Mouse (Mus musculus) splenic B cell, adult 2 months (primary cell): ENCODE measurements around the gene Foxj2.
A peak's percentile ranks its signal among the peaks of the same experiment; 100 is the strongest.

Experiments used
- DNase-seq: peaks from one replicate; pipeline ENCODE4 v3.0.0-alpha.2; 2011; ENCODE audit warnings: low read depth, low spot score
- H3K27me3 ChIP-seq: 2 replicates; pipeline ENCODE4 v1.6.1; 2012; ENCODE audit warnings: mild to moderate bottlenecking, low read length, moderate library complexity, mixed read lengths; ENCODE audit not compliant: control insufficient read depth, poor library complexity, insufficient read depth, severe bottlenecking
- H3K36me3 ChIP-seq: 2 replicates; pipeline ENCODE4 v1.6.1; 2012; ENCODE audit warnings: mild to moderate bottlenecking, low read length, moderate library complexity, mixed read lengths; ENCODE audit not compliant: control insufficient read depth, poor library complexity, insufficient read depth, severe bottlenecking

Gene Foxj2

DNA sequence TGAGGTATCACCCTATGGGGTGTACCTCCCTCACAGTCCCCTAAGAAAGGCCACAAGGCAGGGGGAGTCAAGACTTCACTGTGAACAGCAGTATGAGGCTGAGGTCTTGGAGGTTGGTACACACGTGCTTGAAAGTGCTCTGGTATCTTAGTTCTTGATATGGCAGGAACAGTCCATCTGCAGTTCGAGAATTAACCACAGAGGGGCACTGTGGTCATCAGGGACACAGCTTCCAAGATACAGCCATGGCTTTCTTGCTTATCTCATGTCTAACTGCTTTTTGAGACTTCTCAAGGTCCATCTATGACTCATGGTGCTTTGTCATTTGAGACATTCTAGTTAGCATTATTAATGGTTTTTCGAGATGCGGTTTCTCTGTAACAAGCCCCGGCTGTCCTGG is 15.3 kb upstream of the Foxj2 start:
- peak; percentile 90 for DNase-seq
- no peaks in the 10 kb centered on the region for H3K36me3 ChIP-seq
- H3K27me3 ChIP-seq = no peaks in the 10 kb centered on the region

DNA sequence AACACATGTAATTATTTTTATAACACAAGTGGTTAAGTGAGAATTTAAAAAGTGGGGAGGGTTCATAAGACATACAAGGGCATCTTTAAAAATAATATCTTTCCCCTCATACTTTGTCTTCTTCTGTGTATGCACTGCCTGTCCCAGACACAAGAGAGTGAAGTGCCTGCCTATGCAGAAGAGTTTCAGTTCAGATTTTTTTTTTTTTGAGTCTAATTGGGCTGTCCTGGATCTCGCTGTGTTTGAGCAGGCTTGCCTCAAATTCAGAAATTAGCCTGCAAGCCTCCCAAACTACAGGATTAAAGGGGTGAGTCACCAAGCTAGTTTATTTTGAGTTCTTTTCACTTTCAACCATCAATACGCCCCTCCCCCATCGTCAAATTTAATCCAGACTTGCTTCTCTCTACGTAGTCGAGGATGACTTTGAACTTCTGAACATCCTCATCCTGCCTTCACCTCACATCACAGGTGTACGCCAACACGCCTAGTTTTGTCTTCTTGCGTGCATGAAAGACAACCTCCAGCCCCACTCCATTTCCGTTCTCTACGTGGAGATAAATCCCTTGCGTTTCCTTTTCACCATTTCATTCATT is 9.6 kb upstream of the Foxj2 start:
- no peaks in the 10 kb centered on the region for H3K27me3 ChIP-seq
- peak; percentile 75 for DNase-seq

GRCm38 (mm10) chr6:122810615-122811279 is 9.0 kb upstream of the Foxj2 start:
- Histone ChIP-seq H3K36me3 (no peaks in the 10 kb centered on the region), H3K27me3 (no peaks in the 10 kb centered on the region)
- peak; percentile 99 for DNase-seq

More for the DNA sequence above, 9.6 kb upstream of the Foxj2 start:
- no peaks in the 10 kb centered on the region for H3K36me3 ChIP-seq

DNA sequence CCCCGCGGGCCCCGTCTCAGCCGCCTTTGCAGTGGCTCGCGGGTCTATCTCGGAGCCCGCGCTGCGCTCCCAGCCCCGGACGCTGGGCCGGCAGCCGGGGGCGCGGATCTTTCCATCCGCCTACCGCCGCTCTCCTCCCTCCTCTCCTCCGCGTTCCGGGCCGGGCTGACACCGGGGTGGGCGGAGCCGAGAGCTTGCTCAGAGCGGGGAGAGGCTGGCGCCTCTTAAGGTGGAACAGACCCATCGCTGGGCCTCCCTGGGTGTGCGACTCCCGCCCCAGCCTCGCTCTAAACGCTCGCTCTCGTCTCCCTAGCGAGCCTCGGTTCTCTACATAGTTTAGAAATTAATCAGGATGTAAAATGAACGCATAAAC is 8.4 kb upstream of the Foxj2 start:
- DNase-seq = peak; percentile 95
- Histone ChIP-seq H3K36me3 (no peaks in the 10 kb centered on the region), H3K27me3 (no peaks in the 10 kb centered on the region)

- no peaks in the 10 kb centered on the region for H3K27me3 ChIP-seq
- DNase-seq = peak; percentile 84
Measured at GRCm38 (mm10) chr6:122811771-122812600, 7.7 kb upstream of the Foxj2 start.

DNA sequence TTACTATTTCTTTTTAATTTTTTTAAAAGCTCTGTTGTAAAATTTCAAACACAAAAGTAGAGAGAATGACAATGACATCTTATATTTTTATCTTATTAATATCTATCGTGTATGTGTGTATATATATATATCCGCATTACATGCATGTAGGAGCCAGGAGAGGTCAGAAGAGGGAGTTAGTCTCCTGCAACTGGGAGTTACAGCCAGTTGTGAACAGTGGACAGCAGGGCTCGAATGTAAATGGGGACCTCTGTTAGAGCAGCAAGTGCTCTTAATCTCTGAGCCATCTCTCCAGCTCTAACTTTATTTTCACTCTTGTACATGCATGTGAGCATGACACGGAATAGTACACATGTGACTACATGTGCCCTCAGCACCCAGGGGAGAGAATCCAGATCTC is 7.0 kb upstream of the Foxj2 start:
- DNase-seq = no peak
- no peaks in the 10 kb centered on the region for H3K27me3 ChIP-seq

More at GRCm38 (mm10) chr6:122811771-122812600, 7.7 kb upstream of the Foxj2 start:
- no peaks in the 10 kb centered on the region for H3K36me3 ChIP-seq

GRCm38 (mm10) chr6:122813640-122814039 is 6.1 kb upstream of the Foxj2 start:
- no peak for DNase-seq
- H3K27me3 ChIP-seq = no peaks in the 10 kb centered on the region
- no peaks in the 10 kb centered on the region for H3K36me3 ChIP-seq

More for the DNA sequence above, 7.0 kb upstream of the Foxj2 start:
- no peaks in the 10 kb centered on the region for H3K36me3 ChIP-seq

DNA sequence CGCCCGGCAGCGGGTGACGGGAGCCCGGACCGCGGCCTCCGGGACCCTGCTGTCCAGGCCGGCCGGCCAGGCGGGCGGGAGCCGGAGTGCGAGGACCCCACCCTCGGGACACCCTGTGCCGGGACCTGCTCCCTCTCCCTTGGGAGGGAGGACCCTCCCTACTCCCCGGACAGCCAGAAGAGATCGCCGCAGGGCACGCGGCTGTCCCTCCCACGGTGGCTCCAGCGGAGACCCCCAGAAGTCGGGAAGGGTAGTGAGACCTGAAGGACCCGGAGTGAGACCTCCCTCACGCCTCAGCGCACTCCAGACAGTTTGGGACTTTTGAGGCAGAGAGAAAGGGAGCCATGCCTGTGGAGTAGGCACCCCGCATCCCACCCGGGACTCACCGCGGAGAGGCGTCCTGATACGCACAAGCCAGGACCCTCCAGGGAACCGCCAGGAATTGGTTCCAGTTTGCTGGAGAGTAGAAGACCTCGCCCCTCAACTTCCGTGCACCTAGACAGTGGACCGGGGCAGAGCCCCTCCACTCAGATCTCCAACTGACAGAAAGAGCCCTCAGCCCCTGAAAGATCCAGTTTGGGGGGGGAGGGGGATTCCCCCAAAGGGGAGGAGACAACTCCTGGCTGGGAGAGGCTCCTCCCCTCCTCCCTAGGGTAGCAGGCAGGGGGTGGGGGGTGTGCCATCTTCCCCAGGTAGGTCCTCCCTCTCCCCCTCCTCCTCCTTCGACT is 521 bp downstream of the Foxj2 start:
- DNase-seq = no peak
- Histone ChIP-seq H3K27me3 (no peaks in the 10 kb centered on the region), H3K36me3 (no peaks in the 10 kb centered on the region; the same call in 1 of the 2 replicates)

DNA sequence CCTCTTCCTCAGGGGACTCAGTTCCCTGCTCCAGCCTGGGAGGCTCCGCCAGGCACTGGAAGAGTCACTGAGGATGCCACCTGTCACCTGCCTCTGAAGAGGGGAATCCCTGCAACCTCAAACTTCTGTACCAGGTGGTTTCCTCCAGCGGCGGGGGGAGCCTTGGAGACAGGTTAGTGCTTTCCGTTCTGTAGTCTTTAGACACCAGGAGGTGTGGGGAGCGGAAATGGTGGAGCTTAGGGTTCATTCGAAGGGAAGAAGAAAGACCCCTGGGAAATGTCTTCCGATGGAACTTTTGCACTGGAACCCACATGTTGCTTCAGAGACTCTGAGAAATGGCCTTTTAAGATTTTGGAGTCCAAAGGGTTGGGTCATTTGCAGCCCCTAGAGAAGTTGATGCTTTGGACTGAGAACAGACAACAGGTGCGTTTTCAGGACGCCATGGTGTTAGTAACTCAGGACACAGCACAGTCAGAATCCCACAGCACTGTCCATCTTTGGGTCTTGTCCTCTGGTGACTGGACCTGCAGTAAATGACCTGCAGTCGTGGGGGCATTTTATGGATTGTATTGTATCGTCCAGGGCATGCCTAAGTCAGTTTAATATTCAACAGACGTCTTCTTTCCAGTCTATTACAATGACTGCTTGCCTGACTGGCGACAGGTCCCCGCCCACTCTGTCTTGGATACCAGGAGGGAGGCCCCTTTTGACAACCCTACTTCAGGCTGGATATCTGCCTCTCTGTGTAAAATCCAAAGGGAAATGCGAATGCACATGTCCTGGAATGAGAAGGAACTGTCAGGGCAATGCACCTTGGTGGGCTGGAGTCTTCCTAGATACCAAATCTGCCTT is 1.3 kb downstream of the Foxj2 start:
- Histone ChIP-seq H3K27me3 (no peaks in the 10 kb centered on the region), H3K36me3 (no peaks in the 10 kb centered on the region; the same call in 1 of the 2 replicates)
- DNase-seq = peak; percentile 77

- H3K27me3 ChIP-seq = no peaks in the 10 kb centered on the region
- H3K36me3 ChIP-seq = no peaks in the 10 kb centered on the region; the same call in 1 of the 2 replicates
- peak; percentile 65 for DNase-seq
Measured at GRCm38 (mm10) chr6:122821822-122822221, 2.1 kb downstream of the Foxj2 start.

GRCm38 (mm10) chr6:122824086-122824485 is 4.4 kb downstream of the Foxj2 start:
- no peak for DNase-seq
- Histone ChIP-seq H3K36me3 (no peaks in the 10 kb centered on the region; the same call in 1 of the 2 replicates), H3K27me3 (no peaks in the 10 kb centered on the region)

GRCm38 (mm10) chr6:122825166-122825565 is 5.5 kb downstream of the Foxj2 start:
- no peak for DNase-seq
- no peaks in the 10 kb centered on the region; the same call in 1 of the 2 replicates for H3K36me3 ChIP-seq
- H3K27me3 ChIP-seq = no peaks in the 10 kb centered on the region

- Histone ChIP-seq H3K27me3 (no peaks in the 10 kb centered on the region), H3K36me3 (peaks cover 3% of the 10 kb centered on the region)
- DNase-seq = peak; percentile 59
Measured at GRCm38 (mm10) chr6:122825923-122826742, 6.4 kb downstream of the Foxj2 start.
